Mouse (Mus musculus): ENCODE results near the gene Lrig2. TPM values are rescaled to one million over a fixed set of nuclear protein-coding genes. Genes with fewer than 3 reads are reported as not detected.
"Not testable (repeated sequence)": the region's sequence is repeated elsewhere in the genome, so short reads cannot be mapped to it uniquely, and the experiment has no call there.

The Lrig2 gene
- total RNA-seq, 2 experiments from 2014 or later, result 29.3 to 31.6 TPM

DNA sequence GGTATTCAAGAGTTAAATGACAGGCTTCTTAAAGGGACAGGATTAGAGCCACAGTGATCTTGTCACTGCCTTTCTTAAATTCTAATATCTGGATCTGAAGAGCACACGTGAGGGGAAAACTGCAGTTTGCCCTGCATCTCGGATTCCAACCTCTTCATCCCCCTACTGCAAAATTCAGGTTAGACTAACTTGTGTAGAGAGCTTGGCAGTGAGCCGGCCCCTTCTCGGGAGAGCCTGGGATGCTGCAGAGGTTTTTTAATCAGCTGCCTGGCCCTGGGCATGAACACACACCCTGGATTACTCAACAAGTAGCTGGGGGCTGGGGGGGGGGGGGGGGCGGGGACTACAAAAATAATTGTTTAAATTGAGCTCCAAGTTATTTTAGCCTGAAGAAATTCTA lies 69.4 kb downstream of the Lrig2 start:
- Histone ChIP-seq H3K27ac (no peak overlapping the region; the same call in 1 of the 2 replicates), H3K4me3 (no peak overlapping the region)
- TF ChIP-seq CTCF (IDR thresholded peaks at IDR 0.05), result no peak; the same call in 1 of the 2 replicates
- DNase-seq (ENCODE audit: extremely low spot score in 1 of 2, low spot score in 2 of 2), result no peak
- intact Hi-C loops (cut with DNase I), result loop anchor here (5.0 kb wide), 4 partner anchors 220 to 475 kb away; partner anchors contain the start of genes Magi3 and Phtf1

DNA sequence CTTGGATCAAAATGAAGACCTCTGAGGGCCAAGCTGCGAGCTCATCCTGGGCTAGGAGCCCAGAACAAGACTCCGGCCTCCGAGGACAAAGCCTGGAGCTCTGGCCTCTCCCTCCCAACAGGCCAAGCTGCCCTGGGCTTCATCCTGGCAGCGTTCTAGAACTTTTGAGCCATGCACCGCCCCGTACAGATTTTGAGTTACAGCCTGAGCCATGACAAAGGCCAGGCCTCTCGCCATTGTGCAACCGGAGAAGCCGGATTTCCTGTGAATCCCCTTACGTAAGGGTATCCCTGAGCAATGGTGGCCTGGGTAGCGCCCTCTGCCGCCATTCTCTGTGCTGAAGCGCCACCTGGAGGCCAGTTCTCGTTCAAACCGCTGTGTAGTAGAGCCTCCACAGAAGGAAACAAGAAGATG lies 69.8 kb downstream of the Lrig2 start:
- Histone ChIP-seq H3K4me3 (peak overlapping the region; percentile 35), H3K27ac (peak overlapping the region; percentile 62; the same call in 1 of the 2 replicates)
- peak; percentile 91 to 97 for DNase-seq (ENCODE audit: extremely low spot score in 1 of 2, low spot score in 2 of 2)
- TF ChIP-seq CTCF (IDR thresholded peaks at IDR 0.05), result peak; percentile 98
- intact Hi-C loops (cut with DNase I), result loop anchor here (5.0 kb wide), 4 partner anchors 220 to 475 kb away; partner anchors contain the start of genes Magi3 and Phtf1

GRCm38 (mm10) chr3:104441435-104441834 lies 70.3 kb downstream of the Lrig2 start:
- no peak for TF ChIP-seq CTCF (IDR thresholded peaks at IDR 0.05)
- Histone ChIP-seq H3K27ac (peak overlapping the region; percentile 62; the same call in 1 of the 2 replicates), H3K4me3 (peak overlapping the region; percentile 35)
- no peak for DNase-seq (ENCODE audit: extremely low spot score in 1 of 2, low spot score in 2 of 2)
- intact Hi-C loops (cut with DNase I), result loop anchor here (5.0 kb wide), 4 partner anchors 219 to 474 kb away; partner anchors contain the start of genes Magi3 and Phtf1

DNA sequence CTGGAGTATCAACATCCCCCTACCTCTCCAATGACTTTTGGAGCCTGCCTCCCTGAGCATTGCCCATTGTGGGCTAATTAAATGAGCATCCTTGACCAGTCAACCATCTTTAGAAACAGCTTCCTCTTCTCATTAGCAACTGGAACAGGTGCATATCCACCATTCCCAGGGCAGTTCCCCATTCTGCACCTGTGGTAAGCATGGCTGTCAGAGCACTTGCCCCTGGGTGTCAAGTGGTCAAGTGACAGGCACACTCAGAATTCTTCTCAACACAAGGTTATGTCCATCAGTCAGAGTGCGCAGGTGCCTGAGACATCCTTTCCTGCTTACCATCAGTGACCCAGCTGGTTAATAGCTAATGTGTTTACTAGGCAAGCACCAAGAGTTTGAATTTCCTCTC lies 72.9 kb downstream of the Lrig2 start:
- intact Hi-C loops (cut with DNase I), result no loop called here
- no peak overlapping the region for H3K4me3 ChIP-seq
- no peak overlapping the region for H3K27ac ChIP-seq
- no peak for TF ChIP-seq CTCF (IDR thresholded peaks at IDR 0.05)
- no peak for DNase-seq (ENCODE audit: extremely low spot score in 1 of 2, low spot score in 2 of 2)

DNA sequence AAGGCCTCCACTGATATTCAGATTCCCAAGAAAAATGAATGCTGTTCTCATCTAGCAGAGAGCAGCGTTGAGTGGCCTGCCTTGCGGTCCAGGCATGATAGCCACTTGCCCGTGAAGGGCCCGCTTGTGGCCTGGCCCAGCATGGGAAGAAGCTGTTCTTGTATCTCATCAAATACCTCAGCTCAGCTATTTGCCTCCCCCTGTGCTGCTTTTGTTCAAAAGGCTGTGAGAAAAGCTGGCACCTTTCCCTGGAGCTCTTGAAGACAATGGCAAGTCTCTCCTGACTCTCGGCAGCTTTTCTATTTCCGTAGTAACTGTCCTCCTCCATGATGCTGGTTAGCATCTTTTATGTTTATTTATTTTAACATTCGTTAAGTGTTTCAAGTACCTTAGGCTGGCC lies 74.1 kb downstream of the Lrig2 start:
- H3K27ac ChIP-seq, result no peak overlapping the region
- no peak for TF ChIP-seq CTCF (IDR thresholded peaks at IDR 0.05)
- DNase-seq (ENCODE audit: extremely low spot score in 1 of 2, low spot score in 2 of 2), result no peak
- no peak overlapping the region for H3K4me3 ChIP-seq
- intact Hi-C loops (cut with DNase I), result no loop called here

GRCm38 (mm10) chr3:104435947-104436346 lies 75.8 kb downstream of the Lrig2 start:
- DNase-seq (ENCODE audit: extremely low spot score in 1 of 2, low spot score in 2 of 2), result no peak
- no peak overlapping the region for H3K27ac ChIP-seq
- no peak for TF ChIP-seq CTCF (IDR thresholded peaks at IDR 0.05)
- intact Hi-C loops (cut with DNase I), result no loop called here
- no peak overlapping the region for H3K4me3 ChIP-seq

- intact Hi-C loops (cut with DNase I), result no loop called here
- no peak for TF ChIP-seq CTCF (IDR thresholded peaks at IDR 0.05)
- DNase-seq (ENCODE audit: extremely low spot score in 1 of 2, low spot score in 2 of 2), result no peak
- Histone ChIP-seq H3K4me3 (0 out of 2 replicates have a peak overlapping the region, but pooled peaks have one; percentile 0), H3K27ac (no peak overlapping the region)
Observed at GRCm38 (mm10) chr3:104434246-104434696, 77.4 kb downstream of the Lrig2 start.

GRCm38 (mm10) chr3:104432651-104433050 lies 79.1 kb downstream of the Lrig2 start:
- Histone ChIP-seq H3K27ac (no peak overlapping the region), H3K4me3 (no peak overlapping the region)
- intact Hi-C loops (cut with DNase I), result no loop called here
- no peak for DNase-seq (ENCODE audit: extremely low spot score in 1 of 2, low spot score in 2 of 2)
- TF ChIP-seq CTCF (IDR thresholded peaks at IDR 0.05), result no peak

GRCm38 (mm10) chr3:104431848-104432159 lies 79.9 kb downstream of the Lrig2 start:
- peak overlapping the region; percentile 47; the same call in 1 of the 2 replicates for H3K27ac ChIP-seq
- TF ChIP-seq CTCF (IDR thresholded peaks at IDR 0.05), result no peak
- no peak overlapping the region for H3K4me3 ChIP-seq
- no peak for DNase-seq (ENCODE audit: extremely low spot score in 1 of 2, low spot score in 2 of 2)
- intact Hi-C loops (cut with DNase I), result loop anchor here (2.0 kb wide), 1 partner anchor 47 kb away; no protein-coding TSS in a partner anchor

- TF ChIP-seq CTCF (IDR thresholded peaks at IDR 0.05), result no peak
- Histone ChIP-seq H3K27ac (peak overlapping the region; percentile 68), H3K4me3 (peak overlapping the region; percentile 16; the same call in 1 of the 2 replicates)
- peak; percentile 41 to 70 for DNase-seq (ENCODE audit: extremely low spot score in 1 of 2, low spot score in 2 of 2)
- intact Hi-C loops (cut with DNase I), result loop anchor here (2.0 kb wide), 1 partner anchor 47 kb away; no protein-coding TSS in a partner anchor
Observed at GRCm38 (mm10) chr3:104431156-104431847, 80.4 kb downstream of the Lrig2 start.

- DNase-seq (ENCODE audit: extremely low spot score in 1 of 2, low spot score in 2 of 2); H3K27ac ChIP-seq; H3K4me3 ChIP-seq; intact Hi-C loops (cut with DNase I): not testable (repeated sequence)
Observed at GRCm38 (mm10) chr3:104427354-104427753, 84.4 kb downstream of the Lrig2 start.

DNA sequence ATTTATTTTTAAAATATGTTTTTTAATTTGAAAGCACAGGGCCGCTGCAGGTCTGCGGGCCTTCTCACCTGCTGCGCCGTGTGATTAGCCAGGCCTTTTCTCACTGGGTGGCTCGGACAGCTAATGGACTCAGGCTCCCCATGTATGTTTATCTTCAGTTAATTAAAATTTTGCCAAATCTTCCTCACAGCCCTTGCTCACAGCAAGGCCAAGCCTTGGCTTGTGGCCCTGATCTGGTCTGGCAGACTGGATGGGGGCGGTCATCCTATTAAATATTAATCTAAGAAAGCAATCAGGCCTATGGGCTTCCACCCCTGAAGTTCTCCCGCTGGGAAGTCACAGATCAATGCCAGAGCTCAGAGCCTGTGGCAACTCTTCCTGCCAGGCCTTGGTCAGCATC lies 87.4 kb downstream of the Lrig2 start:
- no peak for TF ChIP-seq CTCF (IDR thresholded peaks at IDR 0.05)
- DNase-seq (ENCODE audit: extremely low spot score in 1 of 2, low spot score in 2 of 2), result no peak
- Histone ChIP-seq H3K4me3 (no peak overlapping the region), H3K27ac (no peak overlapping the region)
- intact Hi-C loops (cut with DNase I), result no loop called here

Measured in left cerebral cortex, adult 2 months (tissue).